Mouse (Mus musculus): ENCODE measurements around the gene Gm10912. TPM values are rescaled to one million over a fixed set of nuclear protein-coding genes. Genes with fewer than 3 reads are reported as not detected.

Gene Gm10912
- polyA plus RNA-seq (2012; rRNA removed) = 0.04 and 0.07 TPM in 2 replicates

GRCm38 (mm10) chr2:104065526-104065925 lies at the start of gene Gm10912:
Gene Gm10912 (plus strand): TSS chr2:104065826.

GRCm38 (mm10) chr2:104027458-104028138 lies 38.0 kb upstream of the Gm10912 start, which contains the start of gene Fbxo3:
Gene Fbxo3 (plus strand): TSS chr2:104027721.

GRCm38 (mm10) chr2:104028139-104028723 lies 37.4 kb upstream of the Gm10912 start, which contains the start of gene 4931422A03Rik:
Gene 4931422A03Rik (minus strand): TSS chr2:104028361.

DNA sequence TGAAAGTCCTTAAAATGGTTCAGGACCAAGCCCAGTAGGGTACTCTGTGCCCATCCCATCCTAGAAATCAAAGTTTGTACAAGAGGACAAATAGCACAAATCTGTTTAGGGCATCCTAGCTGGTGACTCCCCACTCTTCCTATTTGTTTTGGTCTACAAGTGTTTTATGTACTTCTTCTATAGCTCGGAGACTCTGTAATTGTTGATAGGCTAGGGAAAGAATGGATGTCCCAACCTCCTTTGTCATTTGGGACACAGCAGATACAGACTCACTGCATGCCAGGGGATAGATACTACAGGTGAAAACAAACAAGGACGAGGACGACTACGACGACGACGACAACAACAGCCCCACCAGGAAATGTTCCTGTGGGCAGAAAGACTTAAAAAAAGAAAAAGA lies 2.8 kb downstream of the Gm10912 start, which contains the start of gene Gm10799:
TSS of gene Gm10799 (minus strand) at position 101 of the 400 bp plus-strand sequence.

GRCm38 (mm10) chr2:104069704-104070185 lies 4.1 kb downstream of the Gm10912 start, which contains the start of gene Cd59b:
Gene Cd59b (plus strand): TSS chr2:104069849.

DNA sequence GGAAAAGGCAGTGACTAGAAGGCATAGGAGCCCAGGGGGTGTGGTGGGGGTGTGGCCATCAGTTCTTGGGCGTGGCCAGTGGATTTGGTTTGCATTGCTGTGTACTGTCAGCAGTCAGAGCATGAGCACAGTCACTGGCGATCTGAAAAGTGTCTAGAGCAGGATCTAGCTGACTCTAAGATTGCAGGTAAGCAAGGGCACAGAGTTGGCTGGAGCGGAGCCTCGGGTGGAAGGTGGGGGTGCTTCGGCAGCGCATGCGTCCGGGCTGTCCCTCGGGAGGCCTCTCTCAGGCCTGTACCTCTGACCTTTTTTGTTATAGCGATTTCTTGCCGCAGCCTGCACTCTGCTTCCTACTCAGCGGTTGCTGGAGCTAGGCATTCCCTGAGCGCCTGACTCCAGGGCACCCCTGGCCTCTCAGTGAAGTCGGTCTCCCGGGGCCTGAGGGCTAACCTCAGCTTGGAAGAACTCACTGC lies 30.2 kb downstream of the Gm10912 start, which contains the start of gene Cd59a:
TSS of gene Cd59a (plus strand) at position 61 of the 473 bp plus-strand sequence.

Other genes with a start within 250 kb of the Gm10912 start
- 72.3 and 76.6 TPM in 2 replicates for gene Lmo2, start 107.8 kb upstream of the Gm10912 start, polyA plus RNA-seq (2012; rRNA removed)
- 29.6 and 30.0 TPM in 2 replicates for gene Fbxo3, start 38.1 kb upstream of the Gm10912 start, polyA plus RNA-seq (2012; rRNA removed)
- 0.16 TPM in 1 of 2 replicates, not detected in the other for gene 4931422A03Rik, start 37.5 kb upstream of the Gm10912 start, polyA plus RNA-seq (2012; rRNA removed)
- not detected in 2 replicates for gene Gm10799, start 2.7 kb downstream of the Gm10912 start, polyA plus RNA-seq (2012; rRNA removed)
- 4.6 and 4.7 TPM in 2 replicates for gene Cd59b, start 4.0 kb downstream of the Gm10912 start, polyA plus RNA-seq (2012; rRNA removed)
- 39.7 and 40.0 TPM in 2 replicates for gene Cd59a, start 30.0 kb downstream of the Gm10912 start, polyA plus RNA-seq (2012; rRNA removed)
- gene A930018P22Rik, start 56.9 kb downstream of the Gm10912 start, polyA plus RNA-seq (2012; rRNA removed) = 0.08 and 0.11 TPM in 2 replicates